9 mouse cellular contexts compared by ENCODE assay signal in the genomic region with DNA sequence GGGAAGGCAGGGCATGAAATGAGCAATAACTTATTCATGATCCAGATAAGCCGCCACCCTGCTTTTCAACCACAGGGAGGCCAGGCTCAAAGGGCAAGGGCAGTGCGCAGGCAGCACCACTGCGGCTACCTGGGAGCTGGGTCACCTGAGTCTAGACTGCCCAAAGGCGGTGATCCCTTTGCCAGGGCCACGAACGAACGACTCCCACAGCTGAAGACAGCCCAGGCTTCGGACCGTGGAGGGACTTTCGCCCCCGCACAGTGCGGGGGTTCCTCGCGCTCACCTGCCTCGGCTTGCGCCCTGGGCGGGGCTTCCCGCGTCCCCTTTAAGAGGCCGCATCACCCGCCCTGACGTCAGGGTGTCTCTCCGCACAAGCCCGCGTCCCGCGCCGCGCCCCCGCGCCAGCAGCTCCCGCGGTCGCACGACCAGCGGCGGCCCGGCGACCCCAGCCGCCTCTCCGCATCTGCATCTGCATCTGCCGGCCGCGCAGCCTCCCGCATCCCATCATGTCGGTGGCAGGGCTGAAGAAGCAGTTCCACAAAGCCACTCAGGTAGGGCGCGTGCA. TPM values are rescaled to one million over a fixed set of nuclear protein-coding genes. Genes with fewer than 3 reads are reported as not detected.
DNase-seq lines count a peak whose midpoint lies in the region; ATAC-seq and TF ChIP-seq lines count a peak whose summit lies in the region.
"Had no signal": no experiment of that assay in that cellular context is flagged by ENCODE, and none has a peak within 500 bp of the region (broad histone marks: within the 10 kb centered on the region; RNA-seq: fewer than 3 reads in every experiment).

A gene (plus strand): TSS at position 56 of the 565 bp plus-strand sequence.

- no peak for DNase-seq in liver, adult 2 months (ENCODE audit: extremely low read depth, low read depth, low spot score)
- DNase-seq in liver (no peak), MN1 (ENCODE audit: low spot score) (no peak)
- peak; percentile 65 for DNase-seq in embryonic facial prominence, embryonic 10.5 days (ENCODE audit: low spot score)
- DNase-seq in heart, postnatal 0 days (ENCODE audit: low spot score), result no peak
- peak; percentile 78 to 83 for DNase-seq in kidney, postnatal 4 days
- DNase-seq in ovary, postnatal 36 days (ENCODE audit: low spot score), result peak; percentile 49

- 1% methylated on average over 48 of the region's 48 CpGs for WGBS in liver, adult 2 months
- under 1% methylated on average over 48 of the region's 48 CpGs for WGBS in embryonic facial prominence, embryonic 10.5 days
- under 1% methylated on average over 48 of the region's 48 CpGs for WGBS in heart, postnatal 0 days
- WGBS in liver, embryonic 16.5 days (ENCODE audit: insufficient replicate concordance), result 2% methylated on average over 46 of the region's 48 CpGs

- no peaks in the 10 kb centered on the region for H3K36me3 ChIP-seq in liver, adult 2 months (ENCODE audit: control insufficient read depth, insufficient read depth, low read length)
- no peaks in the 10 kb centered on the region for H3K36me3 ChIP-seq in embryonic facial prominence, embryonic 10.5 days (replicated peaks)
- H3K36me3 ChIP-seq in heart, postnatal 0 days (replicated peaks; ENCODE audit: control insufficient read depth, insufficient read depth, low read length), result no peaks in the 10 kb centered on the region
- no peaks in the 10 kb centered on the region for H3K36me3 ChIP-seq in liver, embryonic 16.5 days (ENCODE audit: control insufficient read depth, insufficient read depth)

- no peaks in the 10 kb centered on the region for H3K79me2 ChIP-seq in liver, adult 2 months (ENCODE audit: control insufficient read depth, insufficient read depth, low read length)

- H3K9me3 ChIP-seq in embryonic facial prominence, embryonic 10.5 days, result no peaks in the 10 kb centered on the region
- H3K9me3 ChIP-seq in heart, postnatal 0 days (replicated peaks; ENCODE audit: control insufficient read depth, low read length), result no peaks in the 10 kb centered on the region
- H3K9me3 ChIP-seq in liver, embryonic 16.5 days (replicated peaks; ENCODE audit: control insufficient read depth, low read length), result no peaks in the 10 kb centered on the region

- peak within 1 kb of the TSS; percentile 42; the same call in 1 of the 2 replicates for H3K4me3 ChIP-seq in liver, adult 2 months (ENCODE audit: insufficient read depth, low read depth, low read length)
- peak within 1 kb of the TSS; percentile 82 for H3K4me3 ChIP-seq in embryonic facial prominence, embryonic 10.5 days
- H3K4me3 ChIP-seq in heart, postnatal 0 days (ENCODE audit: low read depth, low read length), result peak within 1 kb of the TSS; percentile 63
- peak within 1 kb of the TSS; percentile 50 for H3K4me3 ChIP-seq in liver, embryonic 16.5 days (ENCODE audit: low read depth, low read length)

- no peak within 1 kb of the TSS for H3K9ac ChIP-seq in liver, adult 2 months (ENCODE audit: low read depth, low read length)
- peak within 1 kb of the TSS; percentile 35 for H3K9ac ChIP-seq in heart, postnatal 0 days (replicated peaks; ENCODE audit: low read depth, low read length)
- no peak within 1 kb of the TSS for H3K9ac ChIP-seq in liver, embryonic 16.5 days (ENCODE audit: low read depth, low read length)

- no peak within 1 kb of the TSS for H3K27ac ChIP-seq in liver, adult 2 months (replicated peaks; ENCODE audit: insufficient read depth, low read depth, low read length)
- peak within 1 kb of the TSS; percentile 75 for H3K27ac ChIP-seq in embryonic facial prominence, embryonic 10.5 days (replicated peaks)
- H3K27ac ChIP-seq in heart, postnatal 0 days (ENCODE audit: low read depth), result no peak within 1 kb of the TSS
- H3K27ac ChIP-seq in liver, embryonic 16.5 days (ENCODE audit: low read length), result no peak within 1 kb of the TSS

- no peaks in the 10 kb centered on the region for H3K4me1 ChIP-seq in liver, adult 2 months (ENCODE audit: control insufficient read depth, insufficient read depth, low read length)
- peaks cover 13% of the 10 kb centered on the region; the same call in 1 of the 2 replicates for H3K4me1 ChIP-seq in embryonic facial prominence, embryonic 10.5 days
- H3K4me1 ChIP-seq in heart, postnatal 0 days (ENCODE audit: control insufficient read depth, insufficient read depth), result peaks cover 5% of the 10 kb centered on the region
- no peaks in the 10 kb centered on the region for H3K4me1 ChIP-seq in liver, embryonic 16.5 days (ENCODE audit: control insufficient read depth, low read depth, low read length)

- TF ChIP-seq EP300 in heart, postnatal 0 days (IDR thresholded peaks at IDR 0.05; ENCODE audit: low read depth), result no peak

- TF ChIP-seq POLR2A in liver, adult 2 months (IDR thresholded peaks at IDR 0.05; ENCODE audit: extremely low read depth, insufficient read depth, low read length), result no peak

- ATAC-seq in heart, postnatal 0 days (ENCODE audit: insufficient read depth, low read depth), result no peak; the same call in 1 of the 2 replicates
- no peak for ATAC-seq in liver, embryonic 16.5 days (ENCODE audit: low read depth)

- peaks cover 11% of the 10 kb centered on the region for H3K27me3 ChIP-seq in liver, adult 2 months (ENCODE audit: control insufficient read depth, insufficient read depth, low read length)
- H3K27me3 ChIP-seq in embryonic facial prominence, embryonic 10.5 days (replicated peaks; ENCODE audit: low read depth, poor library complexity, severe bottlenecking), result peaks cover 66% of the 10 kb centered on the region
- H3K27me3 ChIP-seq in heart, postnatal 0 days (ENCODE audit: control insufficient read depth, insufficient read depth, low read length), result peaks cover 46% of the 10 kb centered on the region
- peaks cover 25% of the 10 kb centered on the region for H3K27me3 ChIP-seq in liver, embryonic 16.5 days (ENCODE audit: control insufficient read depth, insufficient read depth, low read depth, low read length)
- H3K27me3 ChIP-seq: CH12.LX had no signal

- peak within 1 kb of the TSS; percentile 96 for H3K4me2 ChIP-seq in heart, postnatal 0 days (ENCODE audit: low read depth, low read length)
- peak within 1 kb of the TSS; percentile 56 for H3K4me2 ChIP-seq in liver, embryonic 16.5 days (ENCODE audit: low read depth, low read length)

- TF ChIP-seq CTCF in liver, adult 2 months (IDR thresholded peaks at IDR 0.05; ENCODE audit: low read depth, low read length), result no peak
- TF ChIP-seq CTCF in heart, postnatal 0 days (IDR thresholded peaks at IDR 0.05; ENCODE audit: low read depth), result no peak

RNA-seq across cellular contexts. Expression of the gene that starts here (rescaled TPM):
- total RNA-seq in liver, adult 2 months (2014; rRNA removed), result 0.09 TPM in 1 of 2 replicates, not detected in the other
- not detected in 2 replicates for polyA plus RNA-seq in liver, adult 2 months (2012; rRNA removed)
- 3.0 and 3.1 TPM in 2 replicates for polyA plus RNA-seq in embryonic facial prominence, embryonic 10.5 days (2016; fragmentation: Nextera tagmentation; extraction: Ambion mirVana)
- 0.89 and 1.9 TPM in 2 replicates for total RNA-seq in heart, postnatal 0 days (2014; rRNA removed; ENCODE audit: low replicate concordance)
- polyA plus RNA-seq in heart, postnatal 0 days (2015; fragmentation: Nextera tagmentation; extraction: Ambion mirVana), result 0.34 and 0.44 TPM in 2 replicates
- polyA plus RNA-seq in liver, embryonic 16.5 days (2015; fragmentation: Nextera tagmentation; extraction: Ambion mirVana), result 0.04 and 0.24 TPM in 2 replicates
- total RNA-seq: CH12.LX had no signal

Comparison
In these comparisons a context has a peak if more than half of its experiments do, and no peak if none do; other contexts are left out.
1. DNase-seq: peak in embryonic facial prominence, embryonic 10.5 days (single experiment), kidney, postnatal 4 days (2 of 2) and ovary, postnatal 36 days (single experiment); none in liver, adult 2 months (single experiment), liver (single experiment), heart, postnatal 0 days (single experiment) and MN1 (single experiment).
2. Peak in every context shown above with its lines, with median percentiles within 50 percentile points of each other: H3K4me3 ChIP-seq.